Mouse (Mus musculus) intestine, embryonic 14.5 days (tissue): ENCODE data around the gene Smyd5. TPM values are rescaled to one million over a fixed set of nuclear protein-coding genes. Genes with fewer than 3 reads are reported as not detected.

Experiments used
- ATAC-seq: fragments of 200-750 bp; cut with Nextera tagmentation; replicated peaks from 2 replicates; pipeline ENCODE4 v1.8.0; 2017; ENCODE audit warnings: low read depth, moderate number of reproducible peaks, moderate TSS enrichment, moderate library complexity; ENCODE audit not compliant: low FRiP score, low TSS enrichment
- DNase-seq: peaks from one replicate; pipeline ENCODE4 v3.0.0-alpha.2; 2018; ENCODE audit warnings: low spot score
- H3K27ac ChIP-seq: fragments of 300-500 bp; sonication (generic); 2 replicates; pipeline ENCODE4 v1.5.1; 2014; ENCODE audit warnings: low read depth, mild to moderate bottlenecking, control low read depth
- H3K27me3 ChIP-seq: fragments of 300-500 bp; sonication (generic); replicated peaks from 2 replicates; pipeline ENCODE4 v1.6.1; 2014; ENCODE audit warnings: low read length, control low read depth; ENCODE audit not compliant: control insufficient read depth, insufficient read depth
- H3K36me3 ChIP-seq: fragments of 300-500 bp; sonication (generic); 2 replicates; pipeline ENCODE4 v1.6.1; 2014; ENCODE audit warnings: low read length, control low read depth; ENCODE audit not compliant: control insufficient read depth, insufficient read depth
- H3K4me1 ChIP-seq: fragments of 300-500 bp; sonication (generic); replicated peaks from 2 replicates; pipeline ENCODE4 v1.6.1; 2014; ENCODE audit warnings: low read length, control low read depth, mixed read lengths; ENCODE audit not compliant: control insufficient read depth, insufficient read depth
- H3K4me2 ChIP-seq: fragments of 300-500 bp; sonication (generic); 2 replicates; pipeline ENCODE4 v1.6.1; 2014; ENCODE audit warnings: low read length
- H3K4me3 ChIP-seq: fragments of 300-500 bp; sonication (generic); 2 replicates; pipeline ENCODE4 v1.5.1; 2014; ENCODE audit warnings: low read depth, low read length, control low read depth, mixed read lengths
- H3K9ac ChIP-seq: fragments of 300-500 bp; sonication (generic); 2 replicates; pipeline ENCODE4 v1.6.1; 2014; ENCODE audit warnings: mild to moderate bottlenecking, low read length
- H3K9me3 ChIP-seq: fragments of 300-500 bp; sonication (generic); 2 replicates; pipeline ENCODE4 v1.6.1; 2016; ENCODE audit warnings: low read length, control low read depth; ENCODE audit not compliant: control insufficient read depth
- WGBS: fragments of 180-500 bp; shearing (Covaris S2); extraction: QIAGEN DNeasy Blood & Tissue Kit; methylation state at CpG from one replicate; pipeline ENCODE4 v1.1.7; 2014; 5-methylcytosine and 5-hydroxymethylcytosine counted together
- polyA plus RNA-seq: library from polyadenylated mRNA; unstranded; fragments of >200 nt; fragmentation: Nextera tagmentation; extraction: Ambion mirVana; gene quantifications from 2 replicates; pipeline ENCODE4 v1.2.1, GENCODE M21; 2014

Smyd5 gene
- 56.5 and 59.3 TPM in 2 replicates for polyA plus RNA-seq

GRCm38 (mm10) chr6:85431842-85432431 is at the start of gene Smyd5:
Smyd5 (plus strand) TSS chr6:85431989.
- DNase-seq (peak; percentile 94), ATAC-seq (peak; percentile 87)
- no peaks in the 10 kb centered on the region for H3K27me3 ChIP-seq
- H3K4me2 ChIP-seq, result peak within 1 kb of the TSS; percentile 86
- H3K27ac ChIP-seq, result 0 out of 2 replicates have a peak within 1 kb of the TSS, but pooled peaks have one; percentile 33
- WGBS, result under 1% methylated on average over 39 of the region's 39 CpGs
- H3K36me3 ChIP-seq, result no peaks in the 10 kb centered on the region
- H3K4me1 ChIP-seq, result no peaks in the 10 kb centered on the region
- H3K9me3 ChIP-seq, result no peaks in the 10 kb centered on the region
- peak within 1 kb of the TSS; percentile 96 for H3K4me3 ChIP-seq
- H3K9ac ChIP-seq, result peak within 1 kb of the TSS; percentile 84

- no peak for DNase-seq
- no peaks in the 10 kb centered on the region for H3K27me3 ChIP-seq
These were observed 49.0 kb upstream of the Smyd5 start for GRCm38 (mm10) chr6:85382791-85383190.

GRCm38 (mm10) chr6:85388608-85389007 is 43.2 kb upstream of the Smyd5 start:
- WGBS, result 73% methylated on average over 5 of the region's 5 CpGs
- H3K27me3 ChIP-seq, result no peaks in the 10 kb centered on the region
- ATAC-seq, result no peak

More at GRCm38 (mm10) chr6:85382791-85383190, 49.0 kb upstream of the Smyd5 start:
- WGBS, result 76% methylated on average over 2 of the region's 2 CpGs
- ATAC-seq, result no peak
- H3K4me2 ChIP-seq, result no peak overlapping the region
- H3K36me3 ChIP-seq, result no peaks in the 10 kb centered on the region
- no peak overlapping the region for H3K9ac ChIP-seq
- no peaks in the 10 kb centered on the region; the same call in 1 of the 2 replicates for H3K4me1 ChIP-seq
- no peak overlapping the region for H3K4me3 ChIP-seq
- no peaks in the 10 kb centered on the region for H3K9me3 ChIP-seq
- no peak overlapping the region for H3K27ac ChIP-seq

GRCm38 (mm10) chr6:85391803-85392202 is 40.0 kb upstream of the Smyd5 start:
- DNase-seq (peak; percentile 79), ATAC-seq (no peak)
- Histone ChIP-seq H3K36me3 (no peaks in the 10 kb centered on the region), H3K27me3 (no peaks in the 10 kb centered on the region), H3K9me3 (no peaks in the 10 kb centered on the region), H3K4me2 (no peak overlapping the region), H3K4me3 (no peak overlapping the region), H3K4me1 (no peaks in the 10 kb centered on the region), H3K9ac (no peak overlapping the region), H3K27ac (no peak overlapping the region)
- WGBS, result 26% methylated on average over 6 of the region's 7 CpGs

More at GRCm38 (mm10) chr6:85388608-85389007, 43.2 kb upstream of the Smyd5 start:
- no peak overlapping the region for H3K9ac ChIP-seq
- no peak overlapping the region for H3K27ac ChIP-seq
- H3K36me3 ChIP-seq, result no peaks in the 10 kb centered on the region
- H3K4me2 ChIP-seq, result no peak overlapping the region
- H3K4me3 ChIP-seq, result no peak overlapping the region
- DNase-seq, result no peak
- H3K9me3 ChIP-seq, result no peaks in the 10 kb centered on the region
- H3K4me1 ChIP-seq, result no peaks in the 10 kb centered on the region

GRCm38 (mm10) chr6:85395360-85395759 is 36.4 kb upstream of the Smyd5 start:
- 73% methylated on average over 2 of the region's 2 CpGs for WGBS

GRCm38 (mm10) chr6:85397165-85397564 is 34.6 kb upstream of the Smyd5 start:
- Histone ChIP-seq H3K4me3 (no peak overlapping the region), H3K9ac (no peak overlapping the region), H3K4me2 (no peak overlapping the region), H3K36me3 (no peaks in the 10 kb centered on the region), H3K27ac (no peak overlapping the region), H3K27me3 (no peaks in the 10 kb centered on the region), H3K4me1 (no peaks in the 10 kb centered on the region), H3K9me3 (no peaks in the 10 kb centered on the region)
- WGBS, result 29% methylated on average over 1 of the region's 1 CpGs
- ATAC-seq (no peak; the same call in 1 of the 2 replicates), DNase-seq (no peak)

More at GRCm38 (mm10) chr6:85395360-85395759, 36.4 kb upstream of the Smyd5 start:
- DNase-seq, result no peak
- H3K4me1 ChIP-seq, result no peaks in the 10 kb centered on the region
- H3K27ac ChIP-seq, result no peak overlapping the region
- no peaks in the 10 kb centered on the region for H3K9me3 ChIP-seq
- H3K36me3 ChIP-seq, result no peaks in the 10 kb centered on the region
- no peak overlapping the region for H3K4me3 ChIP-seq
- no peaks in the 10 kb centered on the region for H3K27me3 ChIP-seq
- H3K4me2 ChIP-seq, result no peak overlapping the region
- H3K9ac ChIP-seq, result no peak overlapping the region
- ATAC-seq, result no peak

- no peak for ATAC-seq
These were observed 32.1 kb upstream of the Smyd5 start for GRCm38 (mm10) chr6:85399715-85400114.

GRCm38 (mm10) chr6:85402613-85403012 is 29.2 kb upstream of the Smyd5 start:
- no peak overlapping the region for H3K4me2 ChIP-seq
- H3K9ac ChIP-seq, result no peak overlapping the region
- ATAC-seq (no peak), DNase-seq (no peak)
- H3K4me1 ChIP-seq, result no peaks in the 10 kb centered on the region
- H3K4me3 ChIP-seq, result no peak overlapping the region
- H3K27me3 ChIP-seq, result peaks cover 9% of the 10 kb centered on the region
- 54% methylated on average over 2 of the region's 2 CpGs for WGBS
- no peak overlapping the region for H3K27ac ChIP-seq
- H3K9me3 ChIP-seq, result no peaks in the 10 kb centered on the region
- H3K36me3 ChIP-seq, result no peaks in the 10 kb centered on the region

More at GRCm38 (mm10) chr6:85399715-85400114, 32.1 kb upstream of the Smyd5 start:
- WGBS, result 29% methylated on average over 5 of the region's 5 CpGs
- Histone ChIP-seq H3K4me3 (no peak overlapping the region), H3K4me2 (no peak overlapping the region), H3K36me3 (no peaks in the 10 kb centered on the region), H3K9me3 (no peaks in the 10 kb centered on the region), H3K9ac (no peak overlapping the region), H3K27ac (no peak overlapping the region), H3K4me1 (no peaks in the 10 kb centered on the region), H3K27me3 (no peaks in the 10 kb centered on the region)
- DNase-seq, result no peak

- H3K4me1 ChIP-seq, result no peaks in the 10 kb centered on the region
- no peaks in the 10 kb centered on the region for H3K9me3 ChIP-seq
- 82% methylated on average over 10 of the region's 10 CpGs for WGBS
- H3K4me3 ChIP-seq, result no peak overlapping the region
- H3K27ac ChIP-seq, result no peak overlapping the region
- no peak for ATAC-seq
- no peaks in the 10 kb centered on the region for H3K36me3 ChIP-seq
- DNase-seq, result no peak
- H3K4me2 ChIP-seq, result no peak overlapping the region
- peaks cover 14% of the 10 kb centered on the region for H3K27me3 ChIP-seq
- no peak overlapping the region for H3K9ac ChIP-seq
These were observed 28.8 kb upstream of the Smyd5 start for GRCm38 (mm10) chr6:85403039-85403438.
